Mouse (Mus musculus): ENCODE results near the gene Klf13. TPM values are rescaled to one million over a fixed set of nuclear protein-coding genes. Genes with fewer than 3 reads are reported as not detected.
A peak's percentile ranks its signal among the peaks of the same experiment; 100 is the strongest.

Gene Klf13
- total RNA-seq, 2 experiments from 2014 or later = 129 to 136 TPM

DNA sequence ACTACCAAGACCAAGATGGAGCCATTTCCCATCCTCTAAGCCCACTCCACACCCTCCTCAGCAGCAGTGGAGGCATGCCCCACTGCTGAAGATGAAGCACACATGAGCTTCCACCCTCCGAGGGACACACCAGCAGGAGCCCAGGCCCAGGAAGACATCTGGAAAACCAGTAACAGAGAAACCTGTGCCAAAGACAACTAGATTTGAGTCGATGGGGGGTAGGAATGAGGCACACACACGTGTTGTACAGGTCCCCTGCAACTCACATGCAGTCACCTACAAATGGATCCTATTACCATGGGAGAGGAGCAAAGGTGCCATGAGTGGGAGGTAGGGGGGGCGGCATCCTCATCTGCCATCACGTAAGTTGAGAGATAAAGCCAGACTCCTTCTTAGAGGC, 28.5 kb downstream of the Klf13 start:
- DNase-seq (ENCODE audit: low spot score in 2 of 2) = no peak

DNA sequence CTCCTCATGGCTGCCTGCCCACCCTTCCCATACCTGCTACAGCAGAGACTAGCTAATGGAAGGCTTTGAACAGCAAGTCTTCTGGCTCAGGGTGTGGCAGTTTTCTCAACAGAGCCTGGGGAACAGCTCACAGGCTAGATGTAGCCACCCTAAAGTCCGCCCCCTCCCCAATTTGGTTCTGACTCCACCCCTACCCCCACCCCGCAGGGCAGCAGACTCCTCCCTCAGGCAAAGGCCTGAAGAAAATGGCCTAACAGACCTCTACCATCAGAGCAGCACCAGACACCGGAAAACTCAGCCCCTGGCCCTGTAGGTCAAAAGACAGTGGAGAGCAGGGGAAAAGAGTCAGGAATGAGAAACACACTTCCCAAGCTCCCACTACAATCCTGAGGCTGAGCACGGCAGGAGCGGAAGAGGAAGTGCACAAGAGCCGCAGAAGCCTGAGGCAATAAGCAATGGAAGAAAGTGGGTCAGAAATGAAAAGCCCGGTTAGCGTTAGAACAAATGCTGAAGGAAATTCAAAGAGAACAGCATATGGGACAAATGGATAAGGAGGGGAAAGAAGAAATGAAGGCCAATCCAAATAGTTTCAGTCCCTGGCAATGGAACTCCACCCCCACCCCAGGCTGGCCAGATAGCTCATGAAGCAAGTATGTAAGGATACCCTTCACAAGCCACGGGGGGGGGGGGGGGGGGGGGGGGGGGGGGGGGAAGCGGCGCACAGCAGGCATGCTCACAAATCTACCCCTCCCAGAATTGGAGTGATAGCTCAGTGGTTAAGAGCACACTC, 30.0 kb downstream of the Klf13 start:
- DNase-seq (ENCODE audit: low spot score in 2 of 2) = no peak

DNA sequence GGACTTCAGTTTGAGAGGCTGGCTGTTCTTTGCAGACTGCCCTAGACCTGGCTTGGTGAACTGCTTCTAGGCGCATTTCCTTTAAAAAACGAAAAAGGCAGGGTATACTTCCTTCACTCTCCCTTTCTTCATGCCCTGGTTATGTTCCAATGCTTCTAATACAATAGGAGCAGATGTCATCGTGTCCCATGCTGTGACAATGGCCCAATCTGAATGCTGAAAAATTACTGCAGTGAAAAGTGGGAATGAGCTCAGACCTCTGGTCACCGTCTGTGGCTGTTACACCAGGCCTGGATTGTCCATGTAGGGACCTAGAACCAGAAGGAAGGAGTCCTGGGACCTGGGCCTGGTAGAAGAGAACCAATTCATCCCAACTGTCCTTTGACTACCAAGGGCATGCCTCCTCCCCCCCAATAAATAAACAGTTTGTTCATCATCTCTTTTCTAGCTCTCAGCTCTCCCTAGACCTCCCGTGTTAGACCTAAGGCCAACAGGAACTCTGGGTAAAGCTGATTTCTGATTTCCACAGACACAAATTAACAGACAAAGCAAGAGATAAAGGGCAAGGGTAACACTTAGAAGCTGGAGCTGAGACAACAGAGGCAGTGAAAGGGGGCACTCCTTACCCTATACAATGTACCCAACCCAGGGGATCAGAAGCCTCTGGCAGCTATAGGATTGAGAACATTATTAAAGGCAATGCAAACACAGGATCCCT, 30.8 kb downstream of the Klf13 start:
- DNase-seq (ENCODE audit: low spot score in 2 of 2) = no peak

DNA sequence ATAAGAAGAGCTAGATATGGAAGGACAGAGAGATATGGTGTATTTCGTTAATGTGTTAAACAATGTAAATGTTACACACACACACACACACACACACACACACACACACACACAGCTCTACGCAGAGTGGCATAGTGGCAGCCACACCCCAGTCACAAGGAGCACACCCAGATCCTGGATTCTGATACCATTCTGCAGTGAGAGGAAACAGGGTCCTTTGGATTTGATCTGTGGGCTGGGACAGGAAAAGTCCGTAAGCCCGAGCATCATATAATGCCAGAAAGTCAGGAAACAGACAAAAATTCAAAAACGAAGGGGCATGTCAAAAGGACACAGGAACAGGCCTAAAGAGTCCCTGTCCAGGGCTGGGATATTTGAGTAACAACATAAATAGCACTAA, 33.1 kb downstream of the Klf13 start:
- no peak for DNase-seq (ENCODE audit: low spot score in 2 of 2)

DNA sequence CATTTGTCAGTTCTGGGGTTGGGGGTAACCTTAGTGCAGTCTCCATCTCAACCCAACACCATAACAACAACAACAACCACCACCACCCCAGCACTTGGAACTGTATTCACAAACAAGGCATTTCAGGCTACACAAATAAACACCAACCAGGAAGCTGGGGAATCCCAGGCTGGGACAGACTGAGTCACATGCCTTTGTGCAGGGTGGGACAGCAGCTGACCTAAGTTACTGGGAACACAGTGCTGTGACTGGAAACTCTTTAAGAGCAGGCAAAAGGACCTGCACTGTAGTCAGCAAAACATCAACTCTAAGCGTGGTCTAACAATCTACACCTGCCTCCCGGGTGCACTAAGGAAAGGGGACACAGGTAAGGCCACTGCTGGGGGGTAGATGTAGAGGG, 33.5 kb downstream of the Klf13 start:
- no peak for DNase-seq (ENCODE audit: low spot score in 2 of 2)

DNA sequence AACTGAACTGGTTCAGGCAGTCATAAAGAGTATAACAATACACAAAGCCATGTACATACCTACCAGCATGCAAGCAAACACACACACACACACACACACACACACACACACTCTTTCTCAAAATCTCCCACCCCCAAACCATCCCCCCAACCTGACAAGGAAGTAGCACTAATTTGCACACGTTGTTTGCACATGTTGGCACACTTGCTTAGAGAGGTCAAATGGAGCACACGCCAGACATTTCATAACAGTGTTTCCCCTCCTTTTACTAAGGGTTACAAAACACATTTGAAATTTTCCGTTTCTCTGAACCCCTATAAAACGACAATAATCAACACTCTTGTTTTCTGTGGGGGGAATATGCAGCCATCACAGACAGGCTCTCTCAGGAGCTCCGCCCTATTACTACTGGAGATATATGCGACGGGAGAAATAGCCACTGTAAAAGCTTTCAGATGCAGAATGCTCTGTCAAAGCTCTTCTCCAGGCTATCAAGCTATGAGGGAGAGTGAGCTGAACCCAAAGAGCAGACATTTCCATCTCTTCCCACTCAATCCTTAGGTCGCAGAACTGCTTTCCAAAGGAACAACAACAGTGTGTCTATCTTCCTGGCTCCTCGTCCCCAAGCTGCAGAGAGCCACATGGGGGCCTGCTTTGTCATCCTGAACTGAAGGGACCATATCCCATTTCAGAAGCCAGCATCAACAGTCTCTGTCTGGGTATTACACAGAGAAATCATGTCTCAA, 34.9 kb downstream of the Klf13 start:
- DNase-seq (ENCODE audit: low spot score in 2 of 2) = no peak

DNA sequence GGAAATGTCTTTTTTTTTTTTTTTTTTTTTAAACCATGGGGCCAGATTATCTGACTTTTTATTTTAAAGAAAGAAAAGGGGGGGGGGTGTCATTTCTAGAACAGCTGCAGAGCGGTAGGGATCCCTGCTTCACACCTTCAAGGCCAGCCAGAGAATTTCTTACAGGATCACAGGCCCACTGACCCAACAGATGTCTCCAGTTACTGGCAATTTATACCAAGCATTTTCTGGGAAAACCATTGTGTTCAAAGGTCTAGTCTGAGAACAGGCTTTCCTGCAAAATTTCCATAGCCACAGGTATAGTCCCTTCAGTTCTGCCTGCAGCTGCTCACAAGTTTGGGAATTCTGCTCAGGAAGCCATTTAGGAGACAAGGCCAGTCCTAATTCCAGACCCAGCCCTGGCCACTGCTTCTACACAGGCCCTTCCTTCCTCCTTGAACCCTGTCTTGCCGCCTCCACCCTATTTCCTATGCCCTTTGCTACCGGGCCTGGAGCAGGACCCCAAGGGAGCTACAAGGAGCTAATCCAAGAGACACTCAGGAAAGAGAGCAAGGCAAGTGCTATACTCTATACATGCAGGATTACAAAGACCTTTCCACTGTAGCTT, 36.0 kb downstream of the Klf13 start:
- no peak for DNase-seq (ENCODE audit: low spot score in 2 of 2)

DNA sequence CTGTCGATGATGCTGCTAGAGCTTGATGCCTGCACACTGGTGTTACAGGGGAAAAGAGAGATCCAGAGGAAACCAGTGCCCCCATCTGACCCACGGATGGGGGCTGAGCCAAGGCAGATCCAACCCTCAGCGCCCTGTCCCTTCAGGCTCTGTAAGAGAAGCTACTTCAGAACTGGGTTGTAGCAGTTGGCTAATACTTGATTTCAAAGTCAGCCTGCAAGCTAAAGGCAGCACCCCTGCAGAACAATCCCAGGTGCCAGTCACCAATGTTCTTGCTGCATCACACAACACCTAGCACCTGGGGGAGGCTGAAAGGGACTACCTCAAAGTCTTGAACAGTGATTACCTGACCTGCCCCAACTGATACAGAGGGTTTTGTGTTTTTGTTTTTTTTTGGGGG, 36.8 kb downstream of the Klf13 start:
- DNase-seq (ENCODE audit: low spot score in 2 of 2) = no peak

DNA sequence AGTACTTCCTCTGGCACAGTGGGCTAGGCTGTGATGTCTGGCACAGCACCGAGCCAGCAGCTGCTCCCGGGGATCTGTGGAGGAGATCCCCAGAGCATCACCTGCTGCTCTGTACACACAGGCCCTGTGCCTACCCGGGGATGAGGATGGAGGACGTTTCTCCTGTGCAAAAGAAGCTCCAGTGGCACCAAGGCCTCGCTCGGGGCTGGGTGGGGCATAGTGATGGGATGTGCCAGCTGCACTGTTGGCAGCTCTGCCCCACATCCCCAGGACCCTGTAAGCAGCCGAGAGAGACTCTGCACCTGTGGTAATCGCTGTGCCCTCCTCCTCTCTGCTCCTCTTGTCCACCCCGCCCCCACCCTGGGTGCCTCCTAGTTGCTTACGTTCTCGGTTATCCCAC, 37.4 kb downstream of the Klf13 start:
- peak; percentile 47 to 58 for DNase-seq (ENCODE audit: low spot score in 2 of 2)

DNA sequence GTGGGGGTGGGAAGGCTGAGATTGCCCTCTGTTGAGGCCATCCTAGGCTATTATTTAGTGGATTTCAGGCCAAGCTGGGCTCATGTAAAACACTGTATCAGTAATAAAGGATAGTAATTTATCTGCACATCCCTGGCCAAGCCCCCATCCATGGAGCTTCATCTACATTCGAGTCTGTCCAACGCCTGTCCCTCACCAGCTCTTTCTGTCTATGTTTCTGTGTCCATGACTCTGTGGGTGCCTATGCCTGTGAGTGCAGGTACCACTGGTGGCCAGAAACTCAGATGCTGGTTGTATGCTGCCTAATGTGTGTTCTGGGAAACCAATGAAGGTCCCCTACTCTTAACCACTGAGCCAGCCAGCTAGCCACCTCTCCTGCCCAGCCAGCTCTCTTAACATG, 38.3 kb downstream of the Klf13 start:
- DNase-seq (ENCODE audit: low spot score in 2 of 2) = no peak

DNA sequence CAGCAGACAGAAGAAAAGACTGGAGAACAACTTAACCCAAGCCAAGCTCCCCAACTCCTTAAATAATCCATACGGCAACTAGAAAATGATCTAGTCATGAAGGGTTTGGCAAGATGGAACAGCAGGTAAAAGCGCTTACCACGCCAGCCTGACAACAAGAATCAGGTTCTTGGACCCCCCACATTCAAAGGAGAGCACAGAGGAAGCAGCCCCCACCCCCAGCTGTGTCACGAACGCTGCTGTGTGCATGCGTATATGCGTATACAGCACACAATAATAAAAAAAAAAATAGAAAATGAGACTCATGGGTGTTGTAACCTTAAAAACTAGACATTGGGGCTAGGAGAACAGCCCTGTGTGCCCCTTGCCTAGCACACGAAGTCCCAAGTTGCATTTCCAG, 38.8 kb downstream of the Klf13 start:
- no peak for DNase-seq (ENCODE audit: low spot score in 2 of 2)

DNA sequence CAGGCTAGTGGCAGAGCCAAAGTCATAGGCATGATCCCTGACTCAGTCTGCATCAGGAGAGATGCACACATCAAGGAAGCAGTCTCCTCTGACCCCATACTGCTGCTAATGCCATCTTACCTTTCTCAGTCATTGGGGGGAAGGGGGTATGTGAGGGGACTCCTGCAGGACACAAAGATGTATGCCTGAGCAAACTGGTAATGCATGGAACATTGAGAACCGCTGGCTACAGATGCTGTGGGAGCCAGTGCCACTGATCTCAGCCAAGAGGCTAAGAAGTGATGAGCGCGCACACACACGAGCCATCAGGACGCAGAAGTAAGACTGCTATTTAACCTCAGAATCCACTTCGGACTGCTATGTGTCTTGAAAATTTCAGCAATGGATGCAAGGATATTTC, 40.5 kb downstream of the Klf13 start:
- no peak for DNase-seq (ENCODE audit: low spot score in 2 of 2)

DNA sequence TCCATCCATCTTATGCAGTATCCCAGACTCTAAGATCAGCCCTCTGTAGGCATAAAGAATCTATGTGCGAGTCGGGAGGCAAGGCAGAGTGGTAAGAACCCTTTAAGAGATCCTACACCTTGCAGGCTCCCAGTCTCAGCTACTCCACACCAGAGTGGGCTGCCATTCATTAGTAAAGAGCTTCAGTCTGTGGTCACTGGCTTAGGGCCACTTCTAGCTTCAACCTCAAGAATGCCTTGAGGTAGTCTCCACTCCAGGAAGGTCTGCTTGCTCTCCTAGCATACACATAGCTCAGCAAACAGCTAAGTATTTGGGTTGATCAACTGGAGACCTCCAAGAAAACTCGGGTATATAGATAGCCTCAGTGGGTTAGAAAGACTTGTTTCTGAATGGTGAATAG, 41.1 kb downstream of the Klf13 start:
- no peak for DNase-seq (ENCODE audit: low spot score in 2 of 2)

DNA sequence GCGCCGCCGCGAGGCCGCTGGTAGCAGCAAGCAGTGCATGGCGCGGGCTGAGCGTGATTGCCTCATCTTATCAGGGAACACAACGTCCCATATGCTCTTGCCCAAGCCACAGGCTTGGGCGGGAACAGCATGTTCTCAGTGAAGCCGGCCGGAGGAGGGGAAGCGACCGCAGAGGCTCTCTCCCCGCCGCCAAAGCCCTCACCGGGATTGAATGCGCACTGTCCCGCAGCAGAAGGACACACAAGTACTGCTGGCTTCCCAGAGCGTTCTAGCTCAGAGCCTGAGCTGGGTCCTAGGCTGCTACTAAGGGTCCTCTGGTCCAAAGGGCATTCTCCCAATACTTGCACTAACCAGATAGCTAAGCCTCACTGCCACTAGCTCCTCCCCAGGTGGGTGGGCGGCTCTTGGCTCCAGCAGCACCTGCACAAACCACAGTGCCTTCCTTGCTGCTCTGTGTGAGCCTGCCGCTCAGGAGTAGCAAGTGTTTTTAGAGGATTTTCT, 41.7 kb downstream of the Klf13 start:
- DNase-seq (ENCODE audit: low spot score in 2 of 2) = peak; percentile 82 to 85

DNA sequence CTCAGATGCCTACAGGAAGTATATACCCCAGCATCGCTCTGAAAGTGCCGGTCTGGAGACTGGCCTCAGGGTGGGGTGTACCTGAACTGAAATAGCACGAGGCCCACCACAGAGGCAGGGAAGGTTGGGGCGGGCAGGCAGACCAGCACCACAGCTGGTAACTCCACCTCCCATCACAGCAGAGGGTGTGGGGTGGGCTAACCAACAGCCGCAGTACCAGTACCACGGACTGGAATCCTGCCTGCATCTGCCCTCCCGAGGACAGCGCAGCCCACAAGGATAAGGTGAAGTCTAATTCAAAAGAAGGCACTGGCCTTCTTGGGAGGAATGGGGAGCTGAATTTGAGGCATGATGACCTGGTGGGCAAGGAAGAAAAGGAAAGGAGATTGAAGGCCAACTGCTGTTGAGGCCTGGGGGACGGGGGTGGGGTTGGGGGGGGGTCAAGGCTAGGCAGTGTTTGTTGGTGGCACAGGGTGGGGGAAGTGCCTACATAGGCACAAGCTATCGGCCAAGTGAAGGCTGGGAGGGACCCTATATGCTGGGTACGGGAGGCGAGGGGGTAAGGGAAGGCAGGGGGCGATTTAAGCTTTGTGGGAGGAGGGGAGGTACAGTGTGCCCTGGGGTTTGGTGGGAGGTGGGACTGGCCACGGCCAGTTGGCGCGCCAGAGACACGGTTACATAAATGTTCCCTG, 42.3 kb downstream of the Klf13 start:
- no peak for DNase-seq (ENCODE audit: low spot score in 2 of 2)

DNA sequence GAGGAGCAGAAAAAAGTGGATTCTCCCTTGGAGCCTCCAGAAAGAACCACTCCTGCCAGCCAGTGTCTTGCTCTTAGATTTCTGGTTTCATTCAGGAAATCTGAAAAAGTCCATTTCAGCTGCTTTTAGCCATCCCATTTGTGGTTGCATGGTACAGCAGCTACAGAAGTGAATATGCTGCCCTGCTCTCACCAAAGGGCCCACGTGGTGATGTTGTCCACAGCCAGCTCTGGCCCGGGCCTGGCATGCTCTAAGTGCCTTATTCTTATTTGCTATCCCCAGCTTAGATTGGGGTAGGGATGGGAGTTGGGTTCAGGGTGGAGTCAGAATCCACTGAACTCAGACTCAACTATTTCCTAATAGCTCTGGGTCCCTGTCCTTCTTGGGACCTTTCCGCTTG, 43.5 kb downstream of the Klf13 start:
- DNase-seq (ENCODE audit: low spot score in 2 of 2) = no peak

DNA sequence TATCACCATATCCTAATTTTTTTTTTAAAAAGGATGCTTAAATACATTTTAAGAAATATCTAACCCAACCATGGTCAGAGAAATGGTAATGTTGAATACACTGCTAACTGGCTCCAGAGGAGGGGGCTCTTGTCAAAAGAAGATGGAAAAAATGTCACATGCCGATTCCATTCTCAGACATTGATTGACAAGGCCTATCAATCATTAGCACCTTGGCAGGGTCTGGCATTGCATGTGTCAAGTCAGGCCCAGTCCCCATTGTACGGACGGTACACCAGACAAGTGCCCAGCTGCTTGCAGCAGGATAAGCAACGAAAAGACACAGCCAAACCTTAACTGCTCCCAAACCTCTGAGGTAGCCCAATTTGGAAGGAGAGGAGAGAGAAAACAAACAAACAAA, 44.1 kb downstream of the Klf13 start:
- DNase-seq (ENCODE audit: low spot score in 2 of 2) = no peak

DNA sequence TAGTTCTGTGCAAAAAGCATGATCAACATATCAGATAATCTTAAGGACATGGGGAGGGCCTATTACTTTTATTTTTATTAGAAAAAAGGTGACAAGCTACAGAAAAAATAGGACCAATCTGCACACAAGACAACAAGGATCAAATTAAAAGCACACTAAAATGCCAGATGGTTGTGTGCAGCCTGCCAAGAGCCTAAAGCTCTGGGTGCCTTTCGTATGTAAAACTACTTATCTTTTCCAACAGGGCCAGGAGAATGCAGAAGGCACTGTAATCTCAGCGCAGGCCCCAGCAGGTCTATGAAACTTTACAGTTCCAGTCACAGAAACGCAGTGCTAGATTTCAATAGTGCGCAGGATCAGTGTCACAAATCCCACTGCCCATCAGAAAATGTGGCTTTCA, 45.0 kb downstream of the Klf13 start:
- no peak for DNase-seq (ENCODE audit: low spot score in 2 of 2)

DNA sequence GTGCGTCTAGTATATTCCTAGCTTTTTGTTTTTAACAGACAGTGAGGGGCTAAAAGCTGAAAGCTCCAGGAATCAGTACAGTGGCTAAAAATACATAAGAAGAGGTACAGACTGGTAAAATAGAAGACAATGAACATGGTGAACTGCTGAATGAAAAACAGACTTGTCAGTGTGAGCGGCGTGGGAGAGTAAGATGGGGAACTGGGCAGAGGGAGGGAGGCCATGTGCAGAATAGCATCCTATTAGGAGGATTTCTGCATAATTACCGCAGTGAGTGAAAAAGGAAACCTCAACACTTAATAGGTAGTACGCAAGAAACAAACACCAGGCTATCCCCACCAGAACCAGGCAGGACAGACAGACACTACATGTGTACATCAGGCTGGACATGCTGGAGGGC, 45.5 kb downstream of the Klf13 start:
- no peak for DNase-seq (ENCODE audit: low spot score in 2 of 2)

DNA sequence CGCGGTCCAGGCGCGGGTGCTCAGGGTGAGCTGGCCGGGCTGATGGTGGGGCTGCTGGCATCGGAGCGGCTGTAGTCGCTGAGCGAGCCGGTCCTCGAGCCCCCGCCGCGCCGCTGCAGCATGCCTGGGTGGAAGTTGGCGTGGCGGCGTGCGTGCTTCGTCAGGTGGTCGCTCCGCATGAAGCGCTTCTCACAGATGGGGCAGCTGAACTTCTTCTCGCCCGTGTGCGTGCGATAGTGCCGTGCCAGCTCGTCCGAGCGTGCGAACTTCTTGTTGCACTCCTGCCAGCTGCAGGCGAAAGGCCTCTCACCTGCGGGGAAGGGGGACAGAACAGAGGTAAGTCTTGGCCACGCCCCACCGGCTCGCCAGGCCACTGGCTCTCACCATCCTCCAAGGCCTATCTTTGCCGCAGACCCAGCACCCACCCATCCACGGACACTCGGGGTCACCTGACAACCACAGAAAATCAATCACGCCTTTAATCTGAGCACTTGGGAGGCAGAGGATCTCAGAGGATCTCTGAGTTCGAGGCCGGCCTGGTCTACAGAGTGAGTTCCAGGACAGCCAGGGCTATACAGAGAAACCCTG, 47.1 kb downstream of the Klf13 start:
- DNase-seq (ENCODE audit: low spot score in 2 of 2) = no peak
